Mouse (Mus musculus) forebrain, embryonic 11.5 days (tissue): ENCODE measurements around the gene Prss57. TPM values are rescaled to one million over a fixed set of nuclear protein-coding genes. Genes with fewer than 3 reads are reported as not detected.

Experiments used
- ATAC-seq: fragments of 200-750 bp; cut with Nextera tagmentation; replicated peaks from 2 replicates; pipeline ENCODE4 v1.8.0; 2017; ENCODE audit warnings: moderate TSS enrichment; ENCODE audit not compliant: low FRiP score
- DNase-seq: peaks from one replicate; pipeline ENCODE4 v3.0.0-alpha.2; 2017; ENCODE audit warnings: low spot score
- H3K27ac ChIP-seq: fragments of 300-500 bp; sonication (generic); 2 replicates; pipeline ENCODE4 v1.5.1; 2014; ENCODE audit warnings: low read depth, low read length
- H3K27me3 ChIP-seq: fragments of 300-500 bp; sonication (generic); 2 replicates; pipeline ENCODE4 v1.6.1; 2014; ENCODE audit warnings: mild to moderate bottlenecking, low read length, mixed read lengths; ENCODE audit not compliant: control insufficient read depth, insufficient read depth
- H3K36me3 ChIP-seq: fragments of 300-500 bp; sonication (generic); 2 replicates; pipeline ENCODE4 v1.6.1; 2014; ENCODE audit warnings: mild to moderate bottlenecking, low read length, moderate library complexity, mixed read lengths; ENCODE audit not compliant: control insufficient read depth, insufficient read depth
- H3K4me1 ChIP-seq: fragments of 300-500 bp; sonication (generic); replicated peaks from 2 replicates; pipeline ENCODE4 v1.6.1; 2014; ENCODE audit warnings: low read length, mixed read lengths; ENCODE audit not compliant: control insufficient read depth, insufficient read depth
- H3K4me2 ChIP-seq: fragments of 300-500 bp; sonication (generic); 2 replicates; pipeline ENCODE4 v1.6.1; 2014; ENCODE audit warnings: low read depth, mild to moderate bottlenecking, low read length, moderate library complexity, mixed read lengths; ENCODE audit not compliant: severe bottlenecking
- H3K4me3 ChIP-seq: fragments of 300-500 bp; sonication (generic); 2 replicates; pipeline ENCODE4 v1.5.1; 2014; ENCODE audit warnings: low read depth, low read length
- H3K9ac ChIP-seq: fragments of 300-500 bp; sonication (generic); 2 replicates; pipeline ENCODE4 v1.6.1; 2014; ENCODE audit warnings: low read length
- H3K9me3 ChIP-seq: fragments of 300-500 bp; sonication (generic); 2 replicates; pipeline ENCODE4 v1.6.1; 2016; ENCODE audit warnings: low read length, mixed read lengths; ENCODE audit not compliant: control insufficient read depth
- WGBS: fragments of 180-500 bp; shearing (Covaris S2); extraction: QIAGEN DNeasy Blood & Tissue Kit; methylation state at CpG from one replicate; pipeline ENCODE4 v1.1.7; 2014; 5-methylcytosine and 5-hydroxymethylcytosine counted together
- polyA plus RNA-seq: library from polyadenylated mRNA; unstranded; fragments of >200 nt; fragmentation: Nextera tagmentation; extraction: Ambion mirVana; gene quantifications from 2 replicates; pipeline ENCODE4 v1.2.1, GENCODE M21; 2014

Gene Prss57
- not detected in 2 replicates for polyA plus RNA-seq

- no peaks in the 10 kb centered on the region for H3K9me3 ChIP-seq
- ATAC-seq (no peak), DNase-seq (no peak)
- no peak within 1 kb of the TSS for H3K9ac ChIP-seq
- no peak within 1 kb of the TSS for H3K4me2 ChIP-seq
- H3K4me3 ChIP-seq, result no peak within 1 kb of the TSS
- 82% methylated on average over 4 of the region's 4 CpGs for whole genome bisulfite sequencing
- H3K27ac ChIP-seq, result no peak within 1 kb of the TSS
- no peaks in the 10 kb centered on the region for H3K36me3 ChIP-seq
- no peaks in the 10 kb centered on the region for H3K27me3 ChIP-seq
- peaks cover 9% of the 10 kb centered on the region; the same call in 1 of the 2 replicates for H3K4me1 ChIP-seq
Measured at GRCm38 (mm10) chr10:79790861-79791260, at the start of gene Prss57. Gene Prss57 (minus strand): TSS chr10:79790961.

- Histone ChIP-seq H3K36me3 (no peaks in the 10 kb centered on the region), H3K4me2 (no peak overlapping the region), H3K27me3 (no peaks in the 10 kb centered on the region), H3K9me3 (no peaks in the 10 kb centered on the region), H3K4me1 (peaks cover 6% of the 10 kb centered on the region; the same call in 1 of the 2 replicates), H3K4me3 (no peak overlapping the region), H3K9ac (no peak overlapping the region), H3K27ac (peak overlapping the region; percentile 74)
- no peak for DNase-seq
- no peak for ATAC-seq
- WGBS, result 94% methylated on average over 3 of the region's 3 CpGs
Measured at GRCm38 (mm10) chr10:79840091-79840490, 49.3 kb upstream of the Prss57 start.

DNA sequence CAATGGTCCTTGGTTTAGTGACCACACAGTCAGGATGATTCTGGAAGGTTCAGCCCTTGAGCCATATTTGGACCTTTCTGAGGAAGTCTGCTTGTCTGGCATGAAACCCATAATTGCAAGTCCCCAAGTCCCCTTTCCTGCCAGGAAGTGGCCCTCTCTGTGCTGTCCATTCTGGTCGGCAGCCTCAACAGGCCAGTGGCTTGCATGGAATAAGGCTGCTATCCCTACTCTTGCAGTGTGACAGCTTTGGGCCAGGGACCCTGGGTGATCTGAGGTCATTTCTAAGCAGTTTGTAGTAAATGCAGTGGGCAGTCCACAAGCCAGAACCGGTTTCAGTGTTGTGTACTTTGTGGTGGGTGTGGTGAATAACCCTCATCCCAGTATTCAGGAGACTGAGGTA, 47.4 kb upstream of the Prss57 start:
- no peak overlapping the region for H3K4me3 ChIP-seq
- DNase-seq, result no peak
- H3K4me2 ChIP-seq, result no peak overlapping the region
- peaks cover 6% of the 10 kb centered on the region; the same call in 1 of the 2 replicates for H3K4me1 ChIP-seq
- no peak for ATAC-seq
- H3K27ac ChIP-seq, result no peak overlapping the region
- no peak overlapping the region for H3K9ac ChIP-seq
- WGBS, result 72% methylated on average over 2 of the region's 2 CpGs
- H3K9me3 ChIP-seq, result no peaks in the 10 kb centered on the region
- H3K27me3 ChIP-seq, result no peaks in the 10 kb centered on the region
- H3K36me3 ChIP-seq, result no peaks in the 10 kb centered on the region

DNA sequence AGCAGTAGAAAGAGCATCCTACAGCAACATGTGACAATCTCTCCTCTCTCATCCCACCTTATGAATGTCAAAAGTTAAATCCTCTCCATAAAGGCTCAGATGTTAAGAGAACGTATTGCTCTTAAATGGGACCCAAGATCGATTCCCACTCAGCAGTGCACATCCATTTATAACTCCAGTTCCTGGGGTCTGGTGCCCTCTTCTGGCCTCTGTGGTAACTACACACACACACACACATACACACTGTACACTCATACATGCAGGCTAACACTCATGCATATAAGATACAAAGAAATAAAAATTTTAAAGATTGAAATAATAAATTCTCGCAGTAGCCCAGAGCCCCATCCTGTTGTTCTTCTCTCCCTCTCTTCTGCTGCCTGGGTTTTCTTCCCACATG, 46.2 kb upstream of the Prss57 start:
- WGBS, result 92% methylated on average over 3 of the region's 3 CpGs
- DNase-seq (no peak), ATAC-seq (no peak)
- H3K9ac ChIP-seq, result no peak overlapping the region
- no peaks in the 10 kb centered on the region for H3K27me3 ChIP-seq
- no peak overlapping the region for H3K27ac ChIP-seq
- H3K9me3 ChIP-seq, result no peaks in the 10 kb centered on the region
- H3K36me3 ChIP-seq, result no peaks in the 10 kb centered on the region
- no peak overlapping the region for H3K4me3 ChIP-seq
- H3K4me2 ChIP-seq, result no peak overlapping the region
- H3K4me1 ChIP-seq, result peaks cover 6% of the 10 kb centered on the region; the same call in 1 of the 2 replicates

- WGBS, result 25% methylated on average over 9 of the region's 9 CpGs
- ATAC-seq, result peak; percentile 51; the same call in 1 of the 2 replicates
- H3K4me2 ChIP-seq, result no peak overlapping the region
Measured at GRCm38 (mm10) chr10:79834769-79835398, 44.1 kb upstream of the Prss57 start.

GRCm38 (mm10) chr10:79832786-79833181, 42.0 kb upstream of the Prss57 start:
- ATAC-seq, result no peak

More at GRCm38 (mm10) chr10:79834769-79835398, 44.1 kb upstream of the Prss57 start:
- peak; percentile 88 for DNase-seq
- no peak overlapping the region for H3K4me3 ChIP-seq
- no peaks in the 10 kb centered on the region for H3K36me3 ChIP-seq
- no peaks in the 10 kb centered on the region for H3K4me1 ChIP-seq
- no peaks in the 10 kb centered on the region for H3K9me3 ChIP-seq
- H3K27ac ChIP-seq, result no peak overlapping the region
- no peak overlapping the region for H3K9ac ChIP-seq
- no peaks in the 10 kb centered on the region for H3K27me3 ChIP-seq

DNA sequence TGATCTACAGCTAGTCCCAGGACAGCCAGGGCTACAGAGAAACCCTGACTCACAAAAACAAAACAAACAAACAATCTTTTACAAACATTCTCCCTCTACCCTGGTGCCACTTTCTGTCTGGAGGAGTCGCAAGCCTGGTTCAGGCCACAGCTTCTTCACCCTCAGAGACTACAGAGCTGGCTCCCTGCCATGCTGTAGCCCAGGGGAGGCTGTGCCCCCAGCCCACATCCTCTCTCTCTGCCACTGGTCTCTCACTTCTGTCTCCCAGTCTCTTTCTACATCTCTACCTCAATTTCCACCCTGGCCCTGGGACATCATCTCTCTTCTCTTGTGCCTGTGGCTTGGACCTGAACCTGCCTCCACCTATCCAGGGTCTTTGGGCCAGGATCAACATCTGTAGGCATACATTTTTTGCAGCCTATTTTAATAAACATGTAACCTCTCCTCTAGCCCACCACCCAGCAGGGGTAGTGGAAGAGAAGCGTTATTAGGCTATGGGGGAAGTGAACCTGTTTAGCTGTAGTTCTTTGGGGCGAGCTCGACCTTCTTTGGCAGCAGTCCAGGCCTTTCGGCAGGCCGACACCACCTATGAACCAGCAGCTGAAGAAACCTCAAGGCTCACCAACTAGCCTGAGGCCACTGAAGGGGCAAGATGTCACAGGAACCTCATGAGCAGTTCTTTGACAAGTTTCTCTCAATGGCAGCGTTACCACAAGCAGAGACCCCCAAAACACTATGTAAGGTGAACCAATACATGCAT, 41.4 kb upstream of the Prss57 start:
- Histone ChIP-seq H3K4me1 (no peaks in the 10 kb centered on the region), H3K36me3 (no peaks in the 10 kb centered on the region), H3K9ac (no peak overlapping the region), H3K4me2 (no peak overlapping the region), H3K27me3 (no peaks in the 10 kb centered on the region), H3K4me3 (no peak overlapping the region), H3K9me3 (no peaks in the 10 kb centered on the region), H3K27ac (no peak overlapping the region)
- DNase-seq, result no peak
- ATAC-seq, result no peak
- 83% methylated on average over 7 of the region's 7 CpGs for whole genome bisulfite sequencing

More at GRCm38 (mm10) chr10:79832786-79833181, 42.0 kb upstream of the Prss57 start:
- Histone ChIP-seq H3K27me3 (no peaks in the 10 kb centered on the region), H3K9me3 (no peaks in the 10 kb centered on the region), H3K4me3 (no peak overlapping the region), H3K4me2 (no peak overlapping the region), H3K36me3 (no peaks in the 10 kb centered on the region), H3K9ac (no peak overlapping the region), H3K4me1 (no peaks in the 10 kb centered on the region), H3K27ac (no peak overlapping the region)
- WGBS, result 79% methylated on average over 9 of the region's 9 CpGs
- DNase-seq, result no peak

DNA sequence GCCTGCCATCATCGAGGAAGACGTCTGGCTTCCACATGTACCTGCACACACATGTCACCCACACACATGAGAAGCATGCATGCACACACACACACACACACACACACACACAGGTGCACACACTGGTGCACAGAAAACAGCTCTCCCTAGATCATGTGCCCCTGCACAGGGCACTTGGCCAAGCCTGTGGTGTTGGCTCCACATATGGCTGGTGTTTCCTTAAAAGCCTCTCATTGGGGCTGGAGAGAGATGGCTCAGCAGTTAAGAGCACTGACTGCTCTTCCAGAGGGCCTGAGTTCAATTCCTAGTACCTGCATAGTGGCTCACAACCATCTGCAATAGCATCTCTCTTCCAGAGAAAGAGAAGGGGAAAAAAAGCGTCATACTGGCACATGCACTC, 40.8 kb upstream of the Prss57 start:
- Histone ChIP-seq H3K9me3 (no peaks in the 10 kb centered on the region), H3K36me3 (no peaks in the 10 kb centered on the region), H3K9ac (no peak overlapping the region), H3K4me2 (no peak overlapping the region), H3K27me3 (no peaks in the 10 kb centered on the region), H3K4me3 (no peak overlapping the region), H3K4me1 (no peaks in the 10 kb centered on the region), H3K27ac (no peak overlapping the region)
- no peak for ATAC-seq
- 79% methylated on average over 3 of the region's 3 CpGs for WGBS
- no peak for DNase-seq
